In genomic region chr15:103272419-103273279, GRCm38 (mm10) we compare ENCODE assay signal across 8 mouse cellular contexts. TPM values are rescaled to one million over a fixed set of nuclear protein-coding genes. Genes with fewer than 3 reads are reported as not detected.
A peak's percentile ranks its signal among the peaks of the same experiment; 100 is the strongest.
DNase-seq lines count a peak whose midpoint lies in the region; ATAC-seq lines count a peak whose summit lies in the region.

Copz1 (plus strand) TSS chr15:103272714.

- H3K4me3 ChIP-seq in forebrain, embryonic 14.5 days (ENCODE audit: low read depth, low read length) = peak within 1 kb of the TSS; percentile 70
- peak within 1 kb of the TSS; percentile 96 for H3K4me3 ChIP-seq in neural tube, embryonic 15.5 days (replicated peaks)

- H3K27me3 ChIP-seq in forebrain, embryonic 14.5 days (replicated peaks; ENCODE audit: control insufficient read depth, insufficient read depth, low read length) = no peaks in the 10 kb centered on the region
- H3K27me3 ChIP-seq in neural tube, embryonic 15.5 days (replicated peaks) = no peaks in the 10 kb centered on the region

- no peaks in the 10 kb centered on the region for H3K9me3 ChIP-seq in forebrain, embryonic 14.5 days (replicated peaks; ENCODE audit: control insufficient read depth, low read length)
- no peaks in the 10 kb centered on the region for H3K9me3 ChIP-seq in neural tube, embryonic 15.5 days (replicated peaks)

- H3K36me3 ChIP-seq in forebrain, embryonic 14.5 days (ENCODE audit: control insufficient read depth, insufficient read depth, low read length) = no peaks in the 10 kb centered on the region
- H3K36me3 ChIP-seq in neural tube, embryonic 15.5 days = no peaks in the 10 kb centered on the region

- intact Hi-C loops in heart, postnatal 14 days (cut with DNase I) = loop anchor here (5.0 kb wide), 1 partner anchor 35 kb away; no protein-coding TSS in a partner anchor

- peaks cover 8% of the 10 kb centered on the region for H3K4me1 ChIP-seq in forebrain, embryonic 14.5 days (ENCODE audit: control insufficient read depth, insufficient read depth, low read length)
- H3K4me1 ChIP-seq in neural tube, embryonic 15.5 days = peaks cover 25% of the 10 kb centered on the region

- peak; percentile 99 for DNase-seq in ES-CJ7 (ENCODE audit: low read depth, low spot score)
- peak; percentile 93 for DNase-seq in cerebellum, adult 11 months
- peak; percentile 100 for DNase-seq in forebrain, embryonic 14.5 days (ENCODE audit: low spot score)
- peak; percentile 92 to 94 for DNase-seq in heart, postnatal 14 days
- DNase-seq in layer of hippocampus, adult 11-12 months (ENCODE audit: low spot score) = peak; percentile 98
- peak; percentile 99 for DNase-seq in lung, adult 18-20 months
- peak; percentile 97 for DNase-seq in testis, postnatal 14 days (ENCODE audit: low spot score)

- no peak within 1 kb of the TSS for H3K27ac ChIP-seq in forebrain, embryonic 14.5 days (ENCODE audit: low read depth, low read length)
- H3K27ac ChIP-seq in neural tube, embryonic 15.5 days (replicated peaks) = peak within 1 kb of the TSS; percentile 81

- peak; percentile 100 for ATAC-seq in forebrain, embryonic 14.5 days
- peak; percentile 99 for ATAC-seq in neural tube, embryonic 15.5 days (ENCODE audit: low FRiP score)

- under 1% methylated on average over 38 of the region's 38 CpGs for WGBS in forebrain, embryonic 14.5 days
- WGBS in neural tube, embryonic 15.5 days = under 1% methylated on average over 38 of the region's 38 CpGs

- H3K9ac ChIP-seq in forebrain, embryonic 14.5 days (ENCODE audit: low read length) = peak within 1 kb of the TSS; percentile 76
- peak within 1 kb of the TSS; percentile 93 for H3K9ac ChIP-seq in neural tube, embryonic 15.5 days (replicated peaks)

- H3K4me2 ChIP-seq in forebrain, embryonic 14.5 days (ENCODE audit: low read length) = peak within 1 kb of the TSS; percentile 67
- peak within 1 kb of the TSS; percentile 72 for H3K4me2 ChIP-seq in neural tube, embryonic 15.5 days

RNA-seq across cellular contexts. Expression of gene Copz1, which starts in this region (rescaled TPM):
- 261 and 271 TPM in 2 replicates for polyA plus RNA-seq in forebrain, embryonic 14.5 days (2014; fragmentation: Nextera tagmentation; extraction: Ambion mirVana)
- total RNA-seq in heart, postnatal 14 days (2021) = 10 to 100 TPM; 58.9 to 63.6 TPM
- polyA plus RNA-seq in neural tube, embryonic 15.5 days (2015; fragmentation: Nextera tagmentation; extraction: Ambion mirVana) = 190 and 207 TPM in 2 replicates
